Mouse (Mus musculus) CH12.LX (cell line): ENCODE results near the gene Dhx16. TPM values are rescaled to one million over a fixed set of nuclear protein-coding genes. Genes with fewer than 3 reads are reported as not detected.
A peak's percentile ranks its signal among the peaks of the same experiment; 100 is the strongest.

Source experiments
- DNase-seq: peaks from one replicate; pipeline ENCODE4 v3.0.0-alpha.2; 2013; ENCODE audit errors: extremely low read depth
- H3K27ac ChIP-seq: 2 replicates; pipeline ENCODE4 v1.5.1; 2012; ENCODE audit warnings: low read depth, mild to moderate bottlenecking, control low read depth, moderate library complexity; ENCODE audit not compliant: insufficient read depth
- H3K27me3 ChIP-seq: replicated peaks from 2 replicates; pipeline ENCODE3; 2012; ENCODE audit warnings: inconsistent platforms
- H3K36me3 ChIP-seq, 2 experiments: replicated peaks in 1 of 2; 2 replicates each; pipeline versions ENCODE3 to v1.6.1; 2012; ENCODE audit warnings: inconsistent platforms in 1 of 2, low read length in 1 of 2, mild to moderate bottlenecking in 1 of 2, mixed read lengths in 1 of 2, moderate library complexity in 1 of 2; ENCODE audit not compliant: control insufficient read depth in 1 of 2, insufficient read depth in 1 of 2
- H3K4me1 ChIP-seq, 2 experiments: 2 replicates each; pipeline ENCODE4 v1.6.1; 2012; ENCODE audit warnings: inconsistent platforms in 1 of 2, moderate library complexity in 1 of 2; ENCODE audit not compliant: insufficient read depth in 2 of 2, control insufficient read depth in 1 of 2
- H3K4me2 ChIP-seq: 2 replicates; pipeline ENCODE4 v1.6.1; 2012; ENCODE audit warnings: low read depth, mild to moderate bottlenecking, control low read depth; ENCODE audit not compliant: poor library complexity, insufficient read depth, severe bottlenecking
- H3K4me3 ChIP-seq, 3 experiments: fragments of 150-350 bp in 1 of 3; sonication (generic) in 1 of 3; replicated peaks in 1 of 3; 2 replicates each; pipeline versions ENCODE3 to v1.5.1; 2011 to 2012; ENCODE audit warnings: low read depth in 2 of 3, low read length in 2 of 3, mild to moderate bottlenecking in 2 of 3, moderate library complexity in 2 of 3, control low read depth in 1 of 3, improper control_type of control experiment in 1 of 3, inconsistent platforms in 1 of 3, mixed read lengths in 1 of 3; ENCODE audit not compliant: poor library complexity in 1 of 3
- H3K79me2 ChIP-seq: replicated peaks from 2 replicates; pipeline ENCODE4 v1.6.1; 2012; ENCODE audit warnings: mild to moderate bottlenecking, moderate library complexity; ENCODE audit not compliant: control insufficient read depth, poor library complexity, insufficient read depth, severe bottlenecking; ENCODE audit errors: extremely low read depth
- H3K9ac ChIP-seq: 2 replicates; pipeline ENCODE4 v1.6.1; 2012; ENCODE audit warnings: low read depth, mild to moderate bottlenecking, control low read depth, moderate library complexity; ENCODE audit not compliant: insufficient read depth
- H3K9me3 ChIP-seq: replicated peaks from 2 replicates; pipeline ENCODE3; 2012; ENCODE audit warnings: low read length, inconsistent platforms, mixed read lengths
- BHLHE40 ChIP-seq: IDR thresholded peaks from 2 replicates; pipeline ENCODE4 v1.6.1; 2011; ENCODE audit warnings: mild to moderate bottlenecking, low read depth, low read length, improper control_type of control experiment
- CHD1 ChIP-seq: IDR thresholded peaks from 2 replicates; pipeline ENCODE4 v1.6.1; 2012; ENCODE audit warnings: low read depth, low read length, improper control_type of control experiment, inconsistent platforms
- CTCF ChIP-seq, 2 experiments: IDR thresholded peaks in 1 of 2; conservative IDR thresholded peaks in 1 of 2; 2 replicates each; pipeline ENCODE4 v1.5.1; 2011 to 2012; ENCODE audit warnings: low read depth in 2 of 2, low read length in 2 of 2, improper control_type of control experiment in 1 of 2, inconsistent platforms in 1 of 2, mild to moderate bottlenecking in 1 of 2, moderate library complexity in 1 of 2
- ELF1 ChIP-seq: IDR thresholded peaks from 2 replicates; pipeline ENCODE4 v1.6.1; 2014; ENCODE audit warnings: low read depth, mild to moderate bottlenecking, inconsistent platforms, low read length, improper control_type of control experiment
- HCFC1 ChIP-seq: IDR thresholded peaks from 2 replicates; pipeline ENCODE4 v1.6.1; 2012; ENCODE audit warnings: low read depth, mild to moderate bottlenecking, inconsistent platforms, low read length, improper control_type of control experiment
- JUN ChIP-seq: IDR thresholded peaks from 2 replicates; pipeline ENCODE4 v1.6.1; 2011; ENCODE audit warnings: low read depth, mild to moderate bottlenecking, low read length, improper control_type of control experiment, moderate library complexity; ENCODE audit not compliant: insufficient read depth
- JUND ChIP-seq: conservative IDR thresholded peaks from 2 replicates; pipeline ENCODE4 v1.6.1; 2011; ENCODE audit warnings: low read depth, low read length, improper control_type of control experiment
- MAFK ChIP-seq: IDR thresholded peaks from 2 replicates; pipeline ENCODE4 v1.6.1; 2011; ENCODE audit warnings: low read length, improper control_type of control experiment; ENCODE audit not compliant: insufficient replicate concordance
- MYC ChIP-seq: IDR thresholded peaks from 2 replicates; pipeline ENCODE4 v1.6.1; 2011; ENCODE audit warnings: low read depth, mild to moderate bottlenecking, improper control_type of control experiment, low read length
- NRF1 ChIP-seq: IDR thresholded peaks from 2 replicates; pipeline ENCODE4 v1.6.1; 2014; ENCODE audit warnings: low read depth, mild to moderate bottlenecking, inconsistent platforms, low read length, improper control_type of control experiment, moderate library complexity
- POLR2AphosphoS2 ChIP-seq: IDR thresholded peaks from 2 replicates; pipeline ENCODE4 v1.6.1; 2011; ENCODE audit warnings: low read depth, low read length, improper control_type of control experiment
- RAD21 ChIP-seq: IDR thresholded peaks from 2 replicates; pipeline ENCODE4 v1.6.1; 2011; ENCODE audit warnings: low read depth, mild to moderate bottlenecking, low read length, improper control_type of control experiment, moderate library complexity
- SIN3A ChIP-seq: IDR thresholded peaks from 2 replicates; pipeline ENCODE4 v1.6.1; 2012; ENCODE audit warnings: low read length, improper control_type of control experiment, inconsistent platforms
- SMC3 ChIP-seq: IDR thresholded peaks from 2 replicates; pipeline ENCODE4 v1.6.1; 2011; ENCODE audit warnings: low read depth, low read length, improper control_type of control experiment
- TBP ChIP-seq: conservative IDR thresholded peaks from 2 replicates; pipeline ENCODE4 v1.6.1; 2011; ENCODE audit warnings: low read depth, low read length, improper control_type of control experiment
- TCF12 ChIP-seq: IDR thresholded peaks from 2 replicates; pipeline ENCODE4 v1.6.1; 2014; ENCODE audit warnings: low read depth, mild to moderate bottlenecking, inconsistent platforms, low read length, improper control_type of control experiment
- UBTF ChIP-seq: IDR thresholded peaks from 2 replicates; pipeline ENCODE4 v1.6.1; 2012; ENCODE audit warnings: low read depth, mild to moderate bottlenecking, inconsistent platforms, low read length, improper control_type of control experiment, moderate library complexity
- USF1 ChIP-seq: IDR thresholded peaks from 2 replicates; pipeline ENCODE4 v1.6.1; 2014; ENCODE audit warnings: low read depth, mild to moderate bottlenecking, inconsistent platforms, low read length, improper control_type of control experiment
- USF2 ChIP-seq: conservative IDR thresholded peaks from 2 replicates; pipeline ENCODE4 v1.6.1; 2011; ENCODE audit warnings: low read depth, low read length, improper control_type of control experiment
- ZMIZ1 ChIP-seq: IDR thresholded peaks from 2 replicates; pipeline ENCODE4 v1.6.1; 2012; ENCODE audit warnings: low read depth, mild to moderate bottlenecking, inconsistent platforms, low read length, improper control_type of control experiment
- dilution Hi-C: fragments of 300-500 bp; cut with MboI; formaldehyde crosslinking; loops from 2 replicates; pipeline ENCODE4 v1.14.3; 2020; ENCODE audit warnings: low sequenced_read_pairs; ENCODE audit not compliant: extremely low pct_unique_long_range_greater_than_20kb, extremely low pct_ligation_motif_present
- in situ Hi-C: fragments of 300-500 bp; cut with MboI; formaldehyde crosslinking; loops from 3 replicates; pipeline ENCODE4 v1.14.3; 2019; ENCODE audit warnings: low sequenced_read_pairs, low pct_ligation_motif_present, low pct_unique_long_range_greater_than_20kb, mixed read lengths
- polyA plus RNA-seq: library from polyadenylated mRNA; unstranded; fragments of >175 nt; gene quantifications from 2 replicates; pipeline ENCODE4 v1.2.1, GENCODE M21; 2012; ENCODE audit warnings: low read depth; ENCODE audit not compliant: insufficient read length
- total RNA-seq, 2 experiments: library from RNA; depleted of rRNA; stranded (reverse); fragments of 300-350 nt in 1 of 2; fragments of >200 nt in 1 of 2; gene quantifications; 2 replicates each; pipeline ENCODE4 v1.2.3; 2012 to 2014

Gene Dhx16
- total and polyA plus RNA-seq, 3 experiments, result 74.8 to 107 (median 75.3) TPM

DNA sequence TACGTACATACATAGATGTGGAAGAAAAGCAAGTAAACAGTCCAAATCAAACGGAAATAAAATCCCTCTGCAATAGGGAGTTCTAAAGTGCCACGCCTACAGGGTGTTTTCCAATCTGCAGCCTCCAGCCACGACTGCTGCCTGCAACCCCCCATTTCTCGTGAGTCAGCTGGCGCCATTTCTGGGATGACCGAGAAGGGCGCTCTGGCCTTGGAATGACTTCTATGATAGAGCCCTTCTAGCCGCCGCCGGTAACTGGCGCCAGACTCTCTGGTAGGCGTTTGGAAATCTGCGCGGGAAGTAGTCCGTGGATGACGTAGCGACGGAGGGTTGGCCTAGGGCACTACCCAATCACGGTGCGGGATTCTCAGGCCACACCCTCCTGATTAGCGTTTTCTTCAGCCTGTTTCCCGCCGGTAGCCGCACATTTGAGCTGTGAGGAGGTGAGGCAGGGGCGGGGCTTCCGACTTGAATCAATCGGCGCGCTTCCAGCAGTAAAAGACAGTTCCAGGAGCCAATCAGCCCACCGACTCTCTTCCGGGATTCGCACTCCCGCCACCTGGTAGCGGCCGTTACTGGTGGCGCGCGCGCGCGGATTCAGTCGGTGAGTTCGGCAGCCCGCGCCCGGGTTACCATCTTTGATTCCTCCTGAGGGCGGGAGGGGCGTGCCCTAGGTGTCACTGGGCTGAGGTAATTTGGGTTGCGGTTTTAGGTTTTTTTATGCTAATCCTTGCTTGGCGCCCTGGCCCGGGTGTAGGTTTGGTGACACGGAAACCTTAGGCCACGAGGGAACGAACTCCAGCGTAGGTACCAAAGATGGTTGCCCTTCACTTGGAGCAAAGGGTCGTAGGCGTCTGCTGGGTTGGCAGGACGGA is 38.3 kb upstream of the Dhx16 start, which contains the start of gene Mdc1 (continued):
- no peak for TF ChIP-seq USF2

- DNase-seq, result no peak
These were observed 37.6 kb upstream of the Dhx16 start for GRCm38 (mm10) chr17:35842006-35842405.

DNA sequence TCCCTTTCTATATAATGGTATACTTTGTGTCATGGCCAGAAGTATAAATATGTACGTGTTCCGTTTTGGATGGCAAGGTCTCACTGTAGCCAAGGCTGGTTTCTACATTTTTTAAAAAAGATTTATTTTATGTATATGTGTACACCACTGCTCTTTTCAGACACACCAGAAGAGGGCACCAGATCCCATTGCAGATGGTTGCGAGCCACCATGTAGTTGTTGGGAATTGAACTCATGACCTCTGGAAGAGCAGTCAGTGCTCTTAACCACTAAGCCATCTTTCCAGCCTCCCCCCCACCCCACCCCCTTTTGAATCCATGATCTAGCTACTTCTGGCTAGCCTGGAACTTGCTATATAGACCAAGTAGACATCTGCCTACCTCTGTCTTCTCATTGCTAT is 36.1 kb upstream of the Dhx16 start:
- DNase-seq, result no peak
- in situ Hi-C loops (no loop called here), dilution Hi-C loops (no loop called here)
- no peaks in the 10 kb centered on the region; the same call in none of the 2 replicates for H3K79me2 ChIP-seq
- peaks cover 27 to 34% of the 10 kb centered on the region in 2 experiments for H3K36me3 ChIP-seq
- no peaks in the 10 kb centered on the region for H3K27me3 ChIP-seq
- H3K9me3 ChIP-seq, result no peaks in the 10 kb centered on the region
- no peak overlapping the region for H3K4me2 ChIP-seq
- no peak overlapping the region for H3K9ac ChIP-seq
- H3K4me1 ChIP-seq, result peaks cover 0 to 35% of the 10 kb centered on the region in 2 experiments; a peak in 2 of 4 replicates
- no peak overlapping the region for H3K27ac ChIP-seq
- TF ChIP-seq SMC3 (peak; percentile 43), CTCF (conservative IDR thresholded peaks at IDR 0.05 in 1 of 2, IDR thresholded peaks at IDR 0.05 in 1 of 2; ENCODE audit: low read depth in 2 of 2, low read length in 2 of 2) (peak in 1 of 2 experiments; percentile 53; a peak in 2 of 4 replicates), CHD1 (no peak), RAD21 (peak; percentile 30)
- no peak overlapping the region for H3K4me3 ChIP-seq

More at GRCm38 (mm10) chr17:35842006-35842405, 37.6 kb upstream of the Dhx16 start:
- Histone ChIP-seq H3K79me2 (peaks cover 10% of the 10 kb centered on the region), H3K9ac (peak overlapping the region; percentile 56), H3K4me2 (peak overlapping the region; percentile 53), H3K27ac (peak overlapping the region; percentile 63), H3K36me3 (peaks cover 12 to 19% of the 10 kb centered on the region in 2 experiments), H3K4me1 (peaks cover 0 to 22% of the 10 kb centered on the region in 2 experiments; a peak in 2 of 4 replicates), H3K9me3 (no peaks in the 10 kb centered on the region), H3K27me3 (no peaks in the 10 kb centered on the region), H3K4me3 (peak overlapping the region; percentile 57 to 64 (median 63))
- in situ Hi-C loops, result no loop called here
- dilution Hi-C loops, result no loop called here
- 0 out of 2 replicates have a peak, but pooled peaks have one; percentile 38 for TF ChIP-seq ZMIZ1
- TF ChIP-seq ELF1, result no peak
- TF ChIP-seq CHD1, result peak; percentile 53; the same call in 1 of the 2 replicates
- peak; percentile 11; the same call in 1 of the 2 replicates for TF ChIP-seq MYC
- peak; percentile 49; the same call in 1 of the 2 replicates for TF ChIP-seq UBTF

DNA sequence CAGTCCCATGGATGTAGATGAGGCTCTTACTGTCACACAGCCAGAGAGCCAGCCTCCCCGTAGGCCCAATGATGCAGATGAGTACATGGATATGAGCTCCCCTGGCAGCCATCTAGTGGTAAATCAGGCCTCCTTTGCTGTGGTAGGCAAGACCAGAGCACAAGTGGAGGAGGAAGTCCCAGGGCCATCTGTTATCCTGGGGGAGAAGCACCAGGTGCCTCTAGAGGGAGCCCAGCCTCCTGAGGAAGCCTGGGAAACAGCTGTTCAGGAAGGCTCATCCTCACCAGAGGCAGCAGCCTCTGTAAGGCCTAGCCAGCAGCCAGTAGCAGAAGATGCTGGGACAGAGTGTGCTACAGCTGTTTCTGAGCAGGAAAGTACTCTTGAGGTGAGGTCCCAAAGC is 31.5 kb upstream of the Dhx16 start:
- Histone ChIP-seq H3K4me1 (peaks cover 0 to 17% of the 10 kb centered on the region in 2 experiments; a peak in 2 of 4 replicates), H3K4me3 (no peak overlapping the region), H3K27ac (no peak overlapping the region), H3K27me3 (no peaks in the 10 kb centered on the region), H3K4me2 (no peak overlapping the region), H3K36me3 (peaks cover 50 to 76% of the 10 kb centered on the region in 2 experiments), H3K79me2 (no peaks in the 10 kb centered on the region; the same call in 1 of the 2 replicates), H3K9me3 (no peaks in the 10 kb centered on the region), H3K9ac (no peak overlapping the region)
- in situ Hi-C loops, result no loop called here
- dilution Hi-C loops, result no loop called here
- no peak for DNase-seq
- TF ChIP-seq SIN3A (no peak), NRF1 (no peak), HCFC1 (no peak), MAFK (no peak), TCF12 (no peak), RAD21 (peak; percentile 24), SMC3 (peak; percentile 26), BHLHE40 (no peak), UBTF (no peak), TBP (no peak), USF1 (no peak), POLR2AphosphoS2 (no peak), CTCF (conservative IDR thresholded peaks at IDR 0.05 in 1 of 2, IDR thresholded peaks at IDR 0.05 in 1 of 2; ENCODE audit: low read depth in 2 of 2, low read length in 2 of 2) (peak in 1 of 2 experiments; percentile 44; a peak in 2 of 4 replicates), JUN (no peak), JUND (no peak), MYC (no peak)
